Mouse (Mus musculus) limb, embryonic 14.5 days (tissue): ENCODE measurements around the gene Adgrb2. TPM values are rescaled to one million over a fixed set of nuclear protein-coding genes. Genes with fewer than 3 reads are reported as not detected.

Source experiments
- ATAC-seq: fragments of 200-750 bp; cut with Nextera tagmentation; 2 replicates; pipeline ENCODE4 v1.8.0; 2017; ENCODE audit warnings: low read depth, moderate number of reproducible peaks, moderate TSS enrichment; ENCODE audit not compliant: low FRiP score
- DNase-seq: peaks from one replicate; pipeline ENCODE4 v3.0.0-alpha.2; 2015; ENCODE audit warnings: low spot score
- H3K27ac ChIP-seq: fragments of 300-500 bp; sonication (generic); replicated peaks from 2 replicates; pipeline ENCODE4 v1.5.1; 2014; ENCODE audit warnings: low read depth, mild to moderate bottlenecking, low read length, moderate library complexity, mixed read lengths
- H3K27me3 ChIP-seq: fragments of 300-500 bp; sonication (generic); 2 replicates; pipeline ENCODE4 v1.6.1; 2014; ENCODE audit warnings: low read length, mixed read lengths; ENCODE audit not compliant: control insufficient read depth, insufficient read depth
- H3K36me3 ChIP-seq: fragments of 300-500 bp; sonication (generic); 2 replicates; pipeline ENCODE4 v1.6.1; 2014; ENCODE audit warnings: mild to moderate bottlenecking, low read length, moderate library complexity, mixed read lengths; ENCODE audit not compliant: control insufficient read depth, insufficient read depth
- H3K4me1 ChIP-seq: fragments of 300-500 bp; sonication (generic); 2 replicates; pipeline ENCODE4 v1.6.1; 2014; ENCODE audit warnings: antibody characterized with exemption, low read length, mixed read lengths; ENCODE audit not compliant: control insufficient read depth, insufficient read depth
- H3K4me2 ChIP-seq: fragments of 300-500 bp; sonication (generic); replicated peaks from 2 replicates; pipeline ENCODE4 v1.6.1; 2014; ENCODE audit warnings: low read depth, mild to moderate bottlenecking, low read length, moderate library complexity; ENCODE audit not compliant: severe bottlenecking
- H3K4me3 ChIP-seq: fragments of 300-500 bp; sonication (generic); replicated peaks from 2 replicates; pipeline ENCODE4 v1.5.1; 2014; ENCODE audit warnings: low read length
- H3K9ac ChIP-seq: fragments of 300-500 bp; sonication (generic); 2 replicates; pipeline ENCODE4 v1.6.1; 2014; ENCODE audit warnings: mild to moderate bottlenecking, low read depth, low read length, moderate library complexity; ENCODE audit not compliant: severe bottlenecking
- H3K9me3 ChIP-seq: fragments of 300-500 bp; sonication (generic); 2 replicates; pipeline ENCODE4 v1.6.1; 2016; ENCODE audit warnings: low read length; ENCODE audit not compliant: control insufficient read depth
- POLR2A ChIP-seq: fragments of 200-500 bp; IDR thresholded peaks from 2 replicates; pipeline ENCODE4 v1.8.0; 2012; ENCODE audit warnings: inconsistent platforms, mild to moderate bottlenecking, moderate library complexity, borderline replicate concordance; ENCODE audit not compliant: insufficient read depth, insufficient read length; ENCODE audit errors: extremely low read depth
- WGBS: fragments of 180-500 bp; shearing (Covaris S2); extraction: QIAGEN DNeasy Blood & Tissue Kit; methylation state at CpG from one replicate; pipeline ENCODE4 v1.1.7; 2014; 5-methylcytosine and 5-hydroxymethylcytosine counted together
- polyA plus RNA-seq, 2 experiments: library from polyadenylated mRNA; depleted of rRNA in 1 of 2; stranded (reverse) in 1 of 2; unstranded in 1 of 2; fragments of >200 nt; fragmentation: Nextera tagmentation in 1 of 2; extraction: Ambion mirVana in 1 of 2; gene quantifications; 2 replicates each; pipeline versions ENCODE4 v1.2.1 to v1.2.3; 2012 to 2014

Gene Adgrb2
- polyA plus RNA-seq, 2 experiments: 7.2 to 52.3 TPM

DNA sequence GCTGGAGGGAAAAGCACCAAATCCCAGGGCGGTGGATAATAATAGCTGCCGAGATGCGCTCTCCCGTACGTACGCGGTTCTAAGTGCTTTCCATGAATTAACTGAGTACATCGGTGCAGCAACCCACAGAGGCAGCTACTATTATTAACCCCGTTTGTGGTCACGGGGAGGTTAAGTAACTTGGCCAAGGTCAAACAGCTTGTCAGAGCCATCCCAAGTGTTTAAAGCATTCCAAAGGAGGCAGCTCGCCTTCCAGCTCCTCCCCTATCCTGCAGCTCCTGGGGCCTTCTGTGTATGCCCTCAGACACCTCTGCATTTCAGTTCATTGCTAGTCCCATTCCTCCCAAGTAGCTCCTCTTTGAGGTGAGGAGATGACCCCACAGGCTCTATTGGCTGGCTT lies 19.4 kb upstream of the Adgrb2 start:
- no peak for TF ChIP-seq POLR2A
- H3K9me3 ChIP-seq: no peaks in the 10 kb centered on the region
- 78% methylated on average over 11 of the region's 11 CpGs for WGBS

DNA sequence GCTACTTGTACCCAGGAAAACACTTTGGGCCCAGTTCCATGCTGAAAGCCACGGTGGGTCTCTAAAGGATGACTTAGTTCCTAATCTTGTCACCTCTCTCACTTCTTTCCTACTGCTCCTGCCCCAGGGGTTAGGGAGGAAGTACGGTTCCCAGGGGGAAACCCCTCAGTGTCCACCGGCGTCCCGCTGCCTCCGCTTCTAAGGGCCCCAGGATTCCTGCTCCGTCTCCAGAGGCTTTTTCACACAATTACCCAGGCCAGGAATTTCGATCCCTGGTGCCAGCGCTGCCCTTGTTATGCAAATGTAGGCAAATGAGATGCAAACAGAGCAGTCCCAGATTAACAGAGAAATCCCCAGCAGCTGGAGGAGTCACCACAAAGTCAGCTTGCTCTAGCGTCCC lies 18.5 kb upstream of the Adgrb2 start:
- 33% methylated on average over 10 of the region's 10 CpGs for WGBS
- ATAC-seq: no peak
- Histone ChIP-seq H3K4me3 (no peak overlapping the region), H3K9me3 (no peaks in the 10 kb centered on the region), H3K4me2 (no peak overlapping the region), H3K9ac (no peak overlapping the region), H3K27me3 (no peaks in the 10 kb centered on the region), H3K27ac (no peak overlapping the region), H3K36me3 (no peaks in the 10 kb centered on the region), H3K4me1 (peaks cover 6% of the 10 kb centered on the region; the same call in 1 of the 2 replicates)
- no peak for TF ChIP-seq POLR2A
- DNase-seq: no peak

More for the DNA sequence above, 19.4 kb upstream of the Adgrb2 start:
- DNase-seq (no peak), ATAC-seq (no peak)
- H3K9ac ChIP-seq: no peak overlapping the region
- no peak overlapping the region for H3K4me2 ChIP-seq
- no peaks in the 10 kb centered on the region for H3K36me3 ChIP-seq
- no peaks in the 10 kb centered on the region for H3K27me3 ChIP-seq
- no peak overlapping the region for H3K4me3 ChIP-seq
- no peak overlapping the region for H3K27ac ChIP-seq
- peaks cover 9% of the 10 kb centered on the region; the same call in 1 of the 2 replicates for H3K4me1 ChIP-seq

- Histone ChIP-seq H3K27ac (no peak overlapping the region), H3K4me3 (no peak overlapping the region), H3K4me2 (no peak overlapping the region), H3K36me3 (no peaks in the 10 kb centered on the region), H3K9ac (0 out of 2 replicates have a peak overlapping the region, but pooled peaks have one; percentile 4), H3K27me3 (no peaks in the 10 kb centered on the region), H3K9me3 (no peaks in the 10 kb centered on the region), H3K4me1 (peaks cover 6% of the 10 kb centered on the region; the same call in 1 of the 2 replicates)
- DNase-seq: no peak
- ATAC-seq: 0 out of 2 replicates have a peak, but pooled peaks have one; percentile 47
- 50% methylated on average over 12 of the region's 13 CpGs for WGBS
- no peak for TF ChIP-seq POLR2A
These were observed 17.4 kb upstream of the Adgrb2 start for GRCm38 (mm10) chr4:129967024-129968014.

- Histone ChIP-seq H3K9me3 (no peaks in the 10 kb centered on the region), H3K4me3 (no peak overlapping the region), H3K36me3 (no peaks in the 10 kb centered on the region), H3K9ac (no peak overlapping the region), H3K4me2 (no peak overlapping the region), H3K4me1 (peaks cover 6% of the 10 kb centered on the region; the same call in 1 of the 2 replicates), H3K27me3 (no peaks in the 10 kb centered on the region), H3K27ac (no peak overlapping the region)
- 64% methylated on average over 8 of the region's 8 CpGs for WGBS
- no peak for TF ChIP-seq POLR2A
- DNase-seq (no peak), ATAC-seq (no peak)
These were observed 14.5 kb upstream of the Adgrb2 start for GRCm38 (mm10) chr4:129970168-129970567.

DNA sequence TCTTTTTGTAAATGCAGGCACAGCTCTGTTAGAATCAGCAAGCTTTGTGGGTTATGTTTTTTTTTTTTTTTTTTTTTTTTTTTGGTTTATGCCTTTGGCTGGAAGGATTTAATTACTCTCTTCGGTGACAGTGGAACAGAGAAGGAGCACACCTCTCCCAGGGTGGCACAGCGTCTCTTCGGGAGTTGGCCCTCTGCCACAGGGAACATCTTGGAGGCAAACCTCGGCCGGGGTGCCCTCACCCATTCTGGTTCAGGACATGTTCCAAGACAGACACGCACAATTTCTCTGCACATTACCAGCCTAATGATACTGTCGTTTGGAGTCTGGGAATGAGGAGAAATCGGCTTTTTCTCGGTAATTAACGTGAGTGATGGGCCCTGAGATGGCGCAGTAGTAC lies 13.8 kb upstream of the Adgrb2 start:
- Histone ChIP-seq H3K4me3 (no peak overlapping the region), H3K36me3 (no peaks in the 10 kb centered on the region), H3K4me1 (peaks cover 6% of the 10 kb centered on the region; the same call in 1 of the 2 replicates), H3K4me2 (no peak overlapping the region), H3K9ac (no peak overlapping the region), H3K27ac (no peak overlapping the region), H3K27me3 (no peaks in the 10 kb centered on the region), H3K9me3 (no peaks in the 10 kb centered on the region)
- WGBS: 83% methylated on average over 11 of the region's 11 CpGs
- ATAC-seq (no peak), DNase-seq (no peak)
- TF ChIP-seq POLR2A: no peak
